Mouse (Mus musculus) heart, postnatal 14 days (tissue): ENCODE results near the gene Pnp2. TPM values are rescaled to one million over a fixed set of nuclear protein-coding genes. Genes with fewer than 3 reads are reported as not detected.
"Not testable (repeated sequence)": the region's sequence is repeated elsewhere in the genome, so short reads cannot be mapped to it uniquely, and the experiment has no call there.

ENCODE experiments used
- DNase-seq, 2 experiments: peaks; one replicate each; pipeline ENCODE4 v3.0.0; 2021 to 2022
- intact Hi-C: fragments of 180-260 bp; cut with DNase I; formaldehyde crosslinking; loops from one replicate; pipeline ENCODE4 v1.15.1; 2025
- total RNA-seq, 2 experiments: library from RNA; stranded (reverse); gene quantifications; 2 replicates each; pipeline ENCODE4 v1.2.3; 2021

Gene Pnp2
- total RNA-seq, 2 experiments from 2014 or later = 0.39 to 1.2 TPM

- DNase-seq = not testable (repeated sequence)
- intact Hi-C loops = loop anchor here (2.0 kb wide), 1 partner anchor 15 kb away; no protein-coding TSS in a partner anchor
These were observed 10.3 kb upstream of the Pnp2 start for GRCm38 (mm10) chr14:50945526-50945925.

GRCm38 (mm10) chr14:50955487-50955886, 305 bp upstream of the Pnp2 start:
- DNase-seq = no peak

GRCm38 (mm10) chr14:50956724-50957123, 932 bp downstream of the Pnp2 start:
- not testable (repeated sequence) for DNase-seq

More at GRCm38 (mm10) chr14:50955487-50955886, 305 bp upstream of the Pnp2 start:
- intact Hi-C loops = no loop called here

GRCm38 (mm10) chr14:50957146-50957545, 1.4 kb downstream of the Pnp2 start:
- DNase-seq, intact Hi-C loops: not testable (repeated sequence)

More at GRCm38 (mm10) chr14:50956724-50957123, 932 bp downstream of the Pnp2 start:
- intact Hi-C loops = not testable (repeated sequence)

GRCm38 (mm10) chr14:50958289-50958995, 2.6 kb downstream of the Pnp2 start:
- DNase-seq, intact Hi-C loops: not testable (repeated sequence)

- DNase-seq = no peak
- intact Hi-C loops = no loop called here
These were observed 12.6 kb downstream of the Pnp2 start for GRCm38 (mm10) chr14:50968216-50968980.

- no peak for DNase-seq
- intact Hi-C loops = no loop called here
These were observed 13.2 kb downstream of the Pnp2 start for GRCm38 (mm10) chr14:50969041-50969440.

- intact Hi-C loops = no loop called here
- DNase-seq = peak in 1 of 2 experiments; percentile 37
These were observed 14.1 kb downstream of the Pnp2 start for GRCm38 (mm10) chr14:50969558-50970544.

- no peak for DNase-seq
- intact Hi-C loops = no loop called here
These were observed 15.0 kb downstream of the Pnp2 start for GRCm38 (mm10) chr14:50970822-50971221.

GRCm38 (mm10) chr14:50973054-50973453, 17.3 kb downstream of the Pnp2 start:
- intact Hi-C loops, DNase-seq: not testable (repeated sequence)

GRCm38 (mm10) chr14:50973700-50974099, 17.9 kb downstream of the Pnp2 start:
- no peak for DNase-seq
- intact Hi-C loops = no loop called here

- no peak for DNase-seq
- intact Hi-C loops = no loop called here
These were observed 19.2 kb downstream of the Pnp2 start for GRCm38 (mm10) chr14:50975001-50975400.

- no peak for DNase-seq
- intact Hi-C loops = loop anchor here (1.0 to 2.0 kb wide), 2 partner anchors 46 to 88 kb away; no protein-coding TSS in a partner anchor
These were observed 20.9 kb downstream of the Pnp2 start for GRCm38 (mm10) chr14:50976674-50977073.

- intact Hi-C loops, DNase-seq: not testable (repeated sequence)
These were observed 22.7 kb downstream of the Pnp2 start for GRCm38 (mm10) chr14:50978451-50978850.

GRCm38 (mm10) chr14:50979631-50980030, 23.8 kb downstream of the Pnp2 start:
- intact Hi-C loops = no loop called here
- no peak for DNase-seq

GRCm38 (mm10) chr14:50981207-50981606, 25.4 kb downstream of the Pnp2 start:
- intact Hi-C loops = no loop called here
- DNase-seq = no peak

GRCm38 (mm10) chr14:50981837-50982236, 26.0 kb downstream of the Pnp2 start:
- intact Hi-C loops = no loop called here

GRCm38 (mm10) chr14:50987668-50988067, 31.9 kb downstream of the Pnp2 start:
- no peak for DNase-seq
- intact Hi-C loops = no loop called here

More at GRCm38 (mm10) chr14:50981837-50982236, 26.0 kb downstream of the Pnp2 start:
- DNase-seq = no peak

GRCm38 (mm10) chr14:50991037-50991436, 35.2 kb downstream of the Pnp2 start:
- intact Hi-C loops = no loop called here
- DNase-seq = no peak

- DNase-seq = no peak
- intact Hi-C loops = no loop called here
These were observed 41.3 kb downstream of the Pnp2 start for GRCm38 (mm10) chr14:50997088-50997487.
